Mouse (Mus musculus) c-Kit-positive CD71-positive TER-119-positive erythroid progenitor cells, embryonic 14.5 days (primary cell): ENCODE data around the gene Steap3.
"Not testable (repeated sequence)": the region's sequence is repeated elsewhere in the genome, so short reads cannot be mapped to it uniquely, and the experiment has no call there.

Experiments
- DNase-seq: peaks from one replicate; pipeline ENCODE4 v3.0.0-alpha.2; 2013; ENCODE audit warnings: low spot score

Gene Steap3

GRCm38 (mm10) chr1:120272605-120273004, at the start of gene Steap3:
TSS of gene Steap3 (minus strand) at chr1:120272705.
- DNase-seq = no peak

- DNase-seq = no peak
Measured at GRCm38 (mm10) chr1:120321270-120322021, 48.9 kb upstream of the Steap3 start.

GRCm38 (mm10) chr1:120305801-120306200, 33.3 kb upstream of the Steap3 start:
- no peak for DNase-seq

GRCm38 (mm10) chr1:120296936-120297335, 24.4 kb upstream of the Steap3 start:
- no peak for DNase-seq

- DNase-seq = no peak
Measured at GRCm38 (mm10) chr1:120293803-120294202, 21.3 kb upstream of the Steap3 start.

GRCm38 (mm10) chr1:120291709-120292108, 19.2 kb upstream of the Steap3 start:
- DNase-seq = no peak

- no peak for DNase-seq
Measured at GRCm38 (mm10) chr1:120289843-120290242, 17.3 kb upstream of the Steap3 start.

GRCm38 (mm10) chr1:120287679-120288078, 15.2 kb upstream of the Steap3 start:
- DNase-seq = no peak

GRCm38 (mm10) chr1:120276058-120276457, 3.6 kb upstream of the Steap3 start:
- not testable (repeated sequence) for DNase-seq

- DNase-seq = no peak
Measured at GRCm38 (mm10) chr1:120275224-120275623, 2.7 kb upstream of the Steap3 start.

GRCm38 (mm10) chr1:120270882-120271281, 1.6 kb downstream of the Steap3 start:
- DNase-seq = peak; percentile 69

GRCm38 (mm10) chr1:120270115-120270514, 2.4 kb downstream of the Steap3 start:
- DNase-seq = no peak

GRCm38 (mm10) chr1:120267631-120268030, 4.9 kb downstream of the Steap3 start:
- no peak for DNase-seq

GRCm38 (mm10) chr1:120266460-120266859, 6.0 kb downstream of the Steap3 start:
- no peak for DNase-seq

- peak; percentile 90 for DNase-seq
Measured at GRCm38 (mm10) chr1:120264861-120265686, 7.4 kb downstream of the Steap3 start.

GRCm38 (mm10) chr1:120263226-120263625, 9.3 kb downstream of the Steap3 start:
- no peak for DNase-seq

- no peak for DNase-seq
Measured at GRCm38 (mm10) chr1:120261166-120261565, 11.3 kb downstream of the Steap3 start.

GRCm38 (mm10) chr1:120259249-120259648, 13.3 kb downstream of the Steap3 start:
- DNase-seq = peak; percentile 88

- DNase-seq = no peak
Measured at GRCm38 (mm10) chr1:120258744-120259143, 13.8 kb downstream of the Steap3 start.

GRCm38 (mm10) chr1:120258245-120258644, 14.3 kb downstream of the Steap3 start:
- DNase-seq = no peak

GRCm38 (mm10) chr1:120253751-120254150, 18.8 kb downstream of the Steap3 start:
- no peak for DNase-seq

- no peak for DNase-seq
Measured at GRCm38 (mm10) chr1:120252519-120253160, 19.9 kb downstream of the Steap3 start.

- no peak for DNase-seq
Measured at GRCm38 (mm10) chr1:120251193-120251592, 21.3 kb downstream of the Steap3 start.
